Mouse (Mus musculus): ENCODE data around the gene Spert. TPM values are rescaled to one million over a fixed set of nuclear protein-coding genes. Genes with fewer than 3 reads are reported as not detected.

Spert gene
- polyA plus RNA-seq, 1 experiment: not detected

- Histone ChIP-seq H3K27ac (ENCODE audit: control insufficient read depth, insufficient read depth, low read depth, low read length, poor library complexity) (no peak overlapping the region), H3K4me3 (replicated peaks; ENCODE audit: control insufficient read depth, low read depth, low read length) (no peak overlapping the region), H3K4me1 (ENCODE audit: control insufficient read depth, insufficient read depth, low read length) (no peaks in the 10 kb centered on the region)
- no peak for TF ChIP-seq CTCF (IDR thresholded peaks at IDR 0.05; ENCODE audit: control insufficient read depth, insufficient read depth, low read length)
- no peak for TF ChIP-seq POLR2A (IDR thresholded peaks at IDR 0.05; ENCODE audit: borderline replicate concordance, control insufficient read depth, low read depth, low read length)
- whole genome bisulfite sequencing: 63% methylated on average over 5 of the region's 5 CpGs
These were observed 51.9 kb downstream of the Spert start for GRCm38 (mm10) chr14:75540996-75541350.

GRCm38 (mm10) chr14:75540216-75540995 lies 52.5 kb downstream of the Spert start:
- Histone ChIP-seq H3K4me3 (replicated peaks; ENCODE audit: control insufficient read depth, low read depth, low read length) (no peak overlapping the region), H3K27ac (ENCODE audit: control insufficient read depth, insufficient read depth, low read depth, low read length, poor library complexity) (no peak overlapping the region), H3K4me1 (ENCODE audit: control insufficient read depth, insufficient read depth, low read length) (no peaks in the 10 kb centered on the region)
- WGBS: 76% methylated on average over 17 of the region's 17 CpGs
- TF ChIP-seq CTCF (IDR thresholded peaks at IDR 0.05; ENCODE audit: control insufficient read depth, insufficient read depth, low read length) (no peak), POLR2A (IDR thresholded peaks at IDR 0.05; ENCODE audit: borderline replicate concordance, control insufficient read depth, low read depth, low read length) (no peak)

- no peaks in the 10 kb centered on the region for H3K4me1 ChIP-seq (ENCODE audit: control insufficient read depth, insufficient read depth, low read length)
- TF ChIP-seq POLR2A (IDR thresholded peaks at IDR 0.05; ENCODE audit: borderline replicate concordance, control insufficient read depth, low read depth, low read length) (no peak), CTCF (IDR thresholded peaks at IDR 0.05; ENCODE audit: control insufficient read depth, insufficient read depth, low read length) (no peak)
- no peak overlapping the region for H3K27ac ChIP-seq (ENCODE audit: control insufficient read depth, insufficient read depth, low read depth, low read length, poor library complexity)
- 33% methylated on average over 2 of the region's 2 CpGs for WGBS
- H3K4me3 ChIP-seq (replicated peaks; ENCODE audit: control insufficient read depth, low read depth, low read length): no peak overlapping the region
These were observed 53.7 kb downstream of the Spert start for GRCm38 (mm10) chr14:75539205-75539604.

Other genes starting within 250 kb of the Spert start
- gene Siah3, start 137.1 kb downstream of the Spert start, polyA plus RNA-seq (2011; ENCODE audit: insufficient read depth, insufficient read length, low replicate concordance, missing spikeins): not detected in 2 replicates
- gene Erich6b, start 49.1 kb upstream of the Spert start, polyA plus RNA-seq (2011; ENCODE audit: insufficient read depth, insufficient read length, low replicate concordance, missing spikeins): not detected in 2 replicates
- 9.5 and 12.2 TPM in 2 replicates for gene Cog3, start 161.4 kb upstream of the Spert start, polyA plus RNA-seq (2011; ENCODE audit: insufficient read depth, insufficient read length, low replicate concordance, missing spikeins)
- 4.3 and 6.7 TPM in 2 replicates for gene Slc25a30, start 193.9 kb upstream of the Spert start, polyA plus RNA-seq (2011; ENCODE audit: insufficient read depth, insufficient read length, low replicate concordance, missing spikeins)

Data from bone marrow, adult 2 months (tissue).